Mouse (Mus musculus): ENCODE data around the gene Arhgef28. TPM values are rescaled to one million over a fixed set of nuclear protein-coding genes. Genes with fewer than 3 reads are reported as not detected.
"Not testable (repeated sequence)": the region's sequence is repeated elsewhere in the genome, so short reads cannot be mapped to it uniquely, and the experiment has no call there.

The Arhgef28 gene
- total RNA-seq, 2 experiments from 2014 or later: 52.0 to 54.8 TPM

DNA sequence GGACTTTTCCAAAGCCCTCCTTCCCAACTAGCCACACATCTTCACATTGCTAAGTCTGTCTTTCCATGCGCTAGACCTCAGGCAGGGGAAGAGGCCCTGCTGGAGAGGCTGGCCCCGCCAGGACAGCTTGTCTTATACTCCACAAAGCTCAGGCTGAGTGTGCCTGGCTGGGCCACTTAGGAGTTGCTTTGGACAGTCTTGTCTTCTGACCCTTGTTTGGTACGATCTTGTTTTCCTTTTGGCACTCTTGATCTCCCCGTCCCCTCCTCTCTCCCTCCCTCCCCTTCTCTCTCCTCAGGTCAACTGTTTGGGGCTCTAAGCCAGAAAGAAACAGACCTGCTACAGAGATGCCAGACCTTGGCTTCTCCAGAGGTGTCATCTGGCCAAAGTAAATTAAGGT is 110.3 kb downstream of the Arhgef28 start:
- DNase-seq (ENCODE audit: extremely low spot score in 1 of 2, low spot score in 2 of 2): no peak
- intact Hi-C loops (cut with DNase I): no loop called here

DNA sequence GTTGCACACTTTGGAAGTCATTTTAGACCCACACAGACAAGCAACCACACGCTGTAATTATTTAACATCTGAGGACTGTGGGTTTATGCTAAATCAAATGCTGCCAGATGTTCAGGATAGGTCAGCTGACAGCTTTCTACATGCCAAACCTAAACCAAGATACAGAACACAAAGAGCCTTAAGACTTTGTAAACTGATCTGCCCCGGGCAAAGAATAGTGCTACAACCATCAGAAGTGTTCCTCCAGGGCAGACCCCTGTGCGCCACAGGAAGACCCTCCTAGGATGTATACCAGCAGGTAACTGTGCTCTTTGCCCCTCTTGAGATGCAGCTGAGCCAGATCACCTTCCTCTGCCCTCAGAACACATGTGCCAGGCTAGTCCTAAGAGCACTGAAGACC is 111.9 kb downstream of the Arhgef28 start:
- DNase-seq (ENCODE audit: extremely low spot score in 1 of 2, low spot score in 2 of 2): no peak
- intact Hi-C loops (cut with DNase I): no loop called here

DNA sequence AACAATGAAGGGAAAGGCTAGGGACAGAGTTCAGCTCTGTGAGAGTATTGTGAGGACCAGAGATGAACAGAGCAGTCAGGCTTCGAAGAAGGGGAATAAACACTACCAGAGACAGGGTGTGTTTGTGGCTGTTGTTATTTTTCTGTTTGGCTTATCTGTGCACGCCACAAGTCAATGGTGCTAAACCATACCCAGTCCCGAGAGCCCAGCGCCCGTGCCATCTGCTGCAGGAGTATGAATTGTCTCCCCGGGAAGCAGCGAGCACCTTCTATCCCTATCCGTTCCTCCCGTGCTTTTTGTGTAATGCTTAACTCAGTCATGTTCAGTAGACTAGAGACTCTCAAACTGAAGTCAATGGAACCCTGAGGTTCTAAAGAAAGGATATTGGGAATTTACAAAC is 112.8 kb downstream of the Arhgef28 start:
- intact Hi-C loops (cut with DNase I): no loop called here
- DNase-seq (ENCODE audit: extremely low spot score in 1 of 2, low spot score in 2 of 2): no peak

DNA sequence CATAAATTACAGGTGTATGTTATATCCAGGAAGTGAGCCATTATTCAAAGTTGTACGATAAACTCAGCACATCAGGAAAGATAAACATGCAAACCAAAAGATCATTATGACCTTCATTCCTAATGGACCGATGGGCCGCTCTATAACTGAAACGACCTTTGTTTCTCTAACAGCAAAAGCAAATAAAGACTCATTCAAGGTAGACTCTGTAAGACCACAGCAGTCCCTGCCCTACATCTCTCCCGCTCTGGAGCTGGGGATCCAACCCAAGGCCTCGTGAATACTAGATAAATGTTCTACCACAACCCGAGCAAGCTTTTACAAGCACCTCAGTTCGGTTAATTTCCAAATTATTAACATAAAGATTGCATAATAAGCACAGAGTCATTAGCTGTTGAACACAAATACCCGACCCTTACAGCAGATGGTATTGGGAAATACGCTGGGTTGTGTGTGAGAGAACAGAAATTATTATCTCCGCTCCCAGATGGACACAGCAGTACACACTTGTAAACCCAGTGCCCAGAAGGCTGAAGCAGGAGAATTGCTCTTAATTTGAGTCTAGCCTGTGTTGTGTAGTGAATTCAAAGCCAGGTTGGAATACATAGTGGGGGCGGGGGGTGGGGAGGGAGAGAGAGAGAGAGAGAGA is 113.8 kb downstream of the Arhgef28 start:
- intact Hi-C loops (cut with DNase I): no loop called here
- no peak for DNase-seq (ENCODE audit: extremely low spot score in 1 of 2, low spot score in 2 of 2)

DNA sequence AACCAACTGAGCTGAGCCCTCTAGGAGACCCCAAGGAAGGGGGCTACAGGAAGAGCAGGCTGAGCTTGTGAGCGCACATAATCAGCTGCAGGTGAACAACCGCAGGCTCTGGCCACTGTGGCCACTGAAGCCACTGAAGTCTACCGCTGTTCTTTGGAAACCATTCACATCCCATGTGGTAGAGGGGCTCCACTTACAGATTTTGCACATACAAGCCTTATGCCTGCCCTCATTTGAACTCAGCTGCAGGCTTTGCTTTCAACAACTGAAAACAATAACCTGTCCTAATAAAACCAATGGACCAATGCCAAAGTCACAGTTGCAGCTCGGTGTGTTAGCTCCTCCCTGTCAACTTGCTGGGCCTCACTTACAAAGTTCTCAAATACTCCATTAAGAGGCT is 126.6 kb downstream of the Arhgef28 start:
- DNase-seq (ENCODE audit: extremely low spot score in 1 of 2, low spot score in 2 of 2): no peak
- intact Hi-C loops (cut with DNase I): no loop called here

DNA sequence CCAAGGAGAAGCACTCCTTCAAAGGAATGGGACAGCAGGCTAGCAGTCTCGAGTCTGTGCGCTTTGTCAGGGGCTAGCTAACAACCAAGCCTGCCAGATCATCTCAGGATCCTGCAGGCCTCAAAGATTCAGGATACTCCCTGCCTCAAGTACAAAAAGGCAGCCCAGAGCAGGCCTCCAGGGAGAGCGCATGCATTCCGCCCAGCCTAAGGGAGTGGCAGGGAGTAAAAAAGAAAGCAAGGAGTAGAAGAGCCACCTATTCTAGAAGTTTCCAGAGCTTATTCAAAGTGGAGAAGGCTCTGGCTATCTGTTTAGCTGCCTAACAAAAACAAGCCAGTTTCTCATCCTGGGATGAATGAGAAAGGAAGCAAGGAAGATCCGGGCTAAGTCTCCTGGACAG is 128.0 kb downstream of the Arhgef28 start:
- no peak for DNase-seq (ENCODE audit: extremely low spot score in 1 of 2, low spot score in 2 of 2)
- intact Hi-C loops (cut with DNase I): no loop called here

DNA sequence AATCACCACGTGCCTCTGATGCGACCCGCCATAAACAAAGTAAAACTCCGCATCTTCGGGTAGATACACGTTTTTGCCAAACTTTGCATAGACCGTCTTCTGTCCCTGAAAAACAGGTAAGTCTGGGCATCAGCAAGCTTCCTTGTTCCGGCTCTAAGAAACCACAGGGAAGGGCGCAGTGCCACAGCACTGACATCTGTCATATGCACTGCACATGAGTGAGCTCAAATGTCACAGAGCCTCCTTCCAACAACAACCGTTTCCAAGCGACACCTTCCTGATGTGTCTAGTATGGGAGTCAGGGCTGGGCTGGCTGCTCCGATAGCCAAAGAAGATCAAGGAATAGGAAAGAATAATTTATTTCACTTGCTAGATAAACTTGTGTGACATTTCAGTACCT is 129.0 kb downstream of the Arhgef28 start:
- no peak for DNase-seq (ENCODE audit: extremely low spot score in 1 of 2, low spot score in 2 of 2)
- intact Hi-C loops (cut with DNase I): no loop called here

DNA sequence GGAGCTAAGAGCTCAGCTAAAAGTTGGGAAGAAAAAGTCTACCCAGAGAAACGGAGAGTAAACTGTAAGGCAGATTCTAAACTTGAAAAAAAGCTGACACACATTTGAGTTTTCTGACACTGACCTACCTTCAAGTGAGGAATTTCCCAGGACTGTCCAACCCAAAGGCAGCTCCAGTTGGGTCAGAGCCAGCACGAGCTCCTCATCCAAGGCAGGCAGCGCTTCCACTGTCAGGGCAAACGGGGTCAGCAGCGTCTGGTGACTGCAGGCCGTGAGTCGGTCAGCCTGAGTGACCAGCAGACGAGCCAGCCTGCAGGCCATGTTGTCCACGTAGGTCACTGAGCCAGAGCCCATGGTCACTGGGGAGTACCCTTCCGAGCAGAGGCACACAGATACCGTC is 131.4 kb downstream of the Arhgef28 start:
- DNase-seq (ENCODE audit: extremely low spot score in 1 of 2, low spot score in 2 of 2): peak in 1 of 2 experiments; percentile 53
- intact Hi-C loops (cut with DNase I): no loop called here

DNA sequence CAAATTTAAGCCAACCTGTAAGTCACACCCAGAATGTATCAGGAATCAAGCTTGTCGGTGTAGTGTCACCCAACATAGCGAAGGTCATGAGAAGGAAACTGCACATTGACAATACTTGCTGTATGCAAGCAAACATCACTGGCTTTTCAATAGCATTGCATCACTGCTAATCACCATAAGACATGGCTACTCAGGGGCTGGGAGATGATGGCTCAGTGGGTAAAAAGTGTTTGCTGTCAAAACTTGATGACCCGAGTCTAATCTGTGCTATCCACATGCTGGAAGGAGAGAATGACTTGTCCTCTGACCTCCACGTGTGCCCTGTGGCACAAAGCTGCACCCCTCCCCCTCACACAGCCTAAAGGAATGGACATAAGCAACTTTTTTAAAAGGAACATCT is 133.0 kb downstream of the Arhgef28 start:
- intact Hi-C loops (cut with DNase I): no loop called here
- no peak for DNase-seq (ENCODE audit: extremely low spot score in 1 of 2, low spot score in 2 of 2)

DNA sequence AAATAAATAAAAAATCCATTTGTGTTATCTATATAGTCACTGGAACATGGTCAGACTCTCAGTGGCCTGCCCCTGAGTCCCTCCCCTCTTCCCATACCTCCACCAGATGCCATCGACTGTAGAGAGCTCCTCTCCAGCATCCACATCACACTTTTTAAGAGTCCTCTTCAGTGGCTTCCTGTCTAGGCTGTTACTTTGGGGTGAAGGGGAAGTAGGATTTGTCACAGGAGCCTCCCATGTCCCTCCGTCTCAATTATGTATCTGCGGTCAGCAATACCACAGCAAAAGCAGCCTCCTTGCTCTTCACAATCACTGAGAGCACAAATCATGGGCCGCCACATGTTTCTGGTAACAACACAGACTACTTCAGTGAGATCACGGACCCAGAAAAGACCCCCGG is 135.8 kb downstream of the Arhgef28 start:
- intact Hi-C loops (cut with DNase I): no loop called here
- DNase-seq (ENCODE audit: extremely low spot score in 1 of 2, low spot score in 2 of 2): no peak

DNA sequence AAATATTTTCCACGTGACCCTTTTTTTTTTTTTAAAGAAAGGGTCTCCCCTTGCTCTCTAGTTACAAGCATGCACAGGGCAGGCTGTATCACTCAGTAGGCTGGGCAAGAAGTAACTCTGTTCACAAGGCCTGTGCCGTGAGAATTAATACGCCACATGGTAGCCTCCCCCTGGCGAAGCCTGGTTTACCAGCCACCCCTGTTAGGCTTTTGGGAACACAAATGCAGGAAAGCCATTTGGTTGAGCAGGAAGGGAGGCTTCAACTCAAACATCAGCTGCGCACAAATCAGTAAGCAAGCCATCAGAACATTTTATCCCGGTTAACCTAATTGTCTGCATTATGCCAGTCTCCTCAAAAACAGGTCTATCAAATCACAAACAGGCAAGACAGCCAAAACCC is 136.6 kb downstream of the Arhgef28 start:
- intact Hi-C loops (cut with DNase I): no loop called here
- no peak for DNase-seq (ENCODE audit: extremely low spot score in 1 of 2, low spot score in 2 of 2)

DNA sequence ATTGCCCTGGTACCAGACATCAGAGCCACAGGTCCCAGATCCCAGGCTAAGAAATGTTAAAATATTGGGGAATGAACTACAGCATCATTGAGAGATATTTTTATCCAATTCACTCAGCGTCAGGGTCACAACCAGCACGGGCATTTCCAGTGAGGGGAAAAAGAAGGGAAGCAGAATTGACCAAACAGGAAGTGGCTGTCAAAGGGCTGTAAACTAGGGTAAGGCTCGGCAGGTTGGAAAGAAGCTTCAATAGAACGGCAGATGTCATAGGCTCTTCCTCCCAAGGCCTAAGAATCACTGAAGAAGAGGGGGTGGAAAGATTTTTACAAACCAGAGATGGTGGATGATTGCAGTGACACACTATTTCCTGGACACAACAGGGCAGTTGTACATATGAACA is 143.4 kb downstream of the Arhgef28 start:
- intact Hi-C loops (cut with DNase I): no loop called here
- no peak for DNase-seq (ENCODE audit: extremely low spot score in 1 of 2, low spot score in 2 of 2)

DNA sequence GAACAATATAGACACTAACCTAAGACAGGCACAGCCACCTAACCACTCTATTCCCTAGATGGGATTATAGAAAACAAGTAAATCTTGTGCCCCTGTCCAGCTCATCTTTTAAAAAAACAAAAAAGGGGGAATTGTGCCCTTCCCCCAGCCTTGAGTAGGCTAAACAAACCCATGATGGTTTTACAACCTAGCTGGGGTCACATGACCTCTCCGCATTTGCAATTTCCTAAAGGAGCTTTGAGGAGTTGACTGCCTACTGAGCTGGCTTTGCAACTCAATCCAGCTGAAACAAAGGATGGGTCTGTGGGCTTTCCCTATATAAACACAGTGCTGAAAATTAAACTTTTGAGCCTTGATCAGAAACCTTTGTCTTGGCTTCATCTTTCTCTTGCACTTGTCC is 146.1 kb downstream of the Arhgef28 start:
- intact Hi-C loops (cut with DNase I); DNase-seq (ENCODE audit: extremely low spot score in 1 of 2, low spot score in 2 of 2): not testable (repeated sequence)

DNA sequence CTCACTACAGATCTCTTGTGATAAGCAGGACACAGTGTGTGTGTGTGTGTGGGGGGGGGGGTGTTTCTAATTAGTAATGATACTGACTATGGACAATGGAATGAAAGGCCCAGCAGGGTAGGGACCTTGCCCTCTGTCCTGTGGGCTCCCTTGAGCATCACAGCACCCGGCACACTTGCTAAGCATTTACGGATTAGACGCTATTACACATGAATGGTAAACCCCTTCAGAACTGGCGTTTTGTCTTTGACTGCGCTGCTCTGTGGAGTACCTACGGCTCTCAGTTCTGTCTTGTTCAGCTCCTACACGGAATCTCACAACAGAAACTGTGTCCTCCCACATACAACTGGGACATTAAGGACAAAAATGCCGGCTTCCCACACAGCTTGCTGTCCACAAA is 151.0 kb downstream of the Arhgef28 start:
- intact Hi-C loops (cut with DNase I): no loop called here
- DNase-seq (ENCODE audit: extremely low spot score in 1 of 2, low spot score in 2 of 2): no peak

DNA sequence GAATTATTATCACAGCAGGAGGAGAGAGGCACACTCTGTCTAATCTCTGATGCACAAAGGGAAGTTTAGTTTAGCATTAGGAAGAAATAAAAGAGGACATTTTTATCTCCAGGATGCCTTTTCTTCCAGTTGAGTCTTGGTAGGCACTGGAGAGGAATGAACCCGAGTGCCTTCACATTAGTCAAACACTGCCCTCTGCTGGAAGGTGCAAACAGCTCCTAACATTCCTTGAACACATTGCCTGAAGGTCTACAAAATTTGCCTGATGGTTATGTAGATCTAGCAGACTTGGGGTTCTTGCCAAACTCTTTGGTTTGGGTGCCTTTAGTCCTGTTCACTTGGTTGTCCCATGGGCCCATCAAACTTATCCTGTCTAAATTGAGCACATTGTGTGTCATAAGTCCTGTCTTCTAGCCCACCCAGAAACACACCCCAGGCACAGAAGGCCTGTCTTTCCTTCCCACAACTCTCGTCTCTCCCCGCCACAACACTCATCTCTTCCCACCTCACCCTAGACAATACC is 165.6 kb downstream of the Arhgef28 start:
- no peak for DNase-seq (ENCODE audit: extremely low spot score in 1 of 2, low spot score in 2 of 2)
- intact Hi-C loops (cut with DNase I): no loop called here

DNA sequence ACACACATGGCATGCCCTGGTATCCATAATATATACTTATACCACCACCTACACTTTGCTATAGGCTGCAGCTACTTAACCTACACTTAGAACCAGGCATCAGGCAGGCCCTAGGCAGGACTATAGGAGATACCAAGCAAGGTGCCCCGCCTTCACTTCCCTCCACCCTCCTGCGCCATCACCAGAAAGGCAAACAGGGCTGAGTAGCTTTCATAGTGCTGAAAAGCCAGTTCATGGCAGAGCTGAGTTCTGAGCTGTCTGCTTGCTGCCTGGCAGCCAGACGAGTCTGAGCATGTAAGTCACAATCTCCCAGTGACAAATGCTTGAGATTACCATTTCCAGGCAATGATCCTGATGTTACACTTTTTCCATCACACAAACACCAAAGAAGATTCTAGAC is 167.5 kb downstream of the Arhgef28 start:
- intact Hi-C loops (cut with DNase I): no loop called here
- no peak for DNase-seq (ENCODE audit: extremely low spot score in 1 of 2, low spot score in 2 of 2)

DNA sequence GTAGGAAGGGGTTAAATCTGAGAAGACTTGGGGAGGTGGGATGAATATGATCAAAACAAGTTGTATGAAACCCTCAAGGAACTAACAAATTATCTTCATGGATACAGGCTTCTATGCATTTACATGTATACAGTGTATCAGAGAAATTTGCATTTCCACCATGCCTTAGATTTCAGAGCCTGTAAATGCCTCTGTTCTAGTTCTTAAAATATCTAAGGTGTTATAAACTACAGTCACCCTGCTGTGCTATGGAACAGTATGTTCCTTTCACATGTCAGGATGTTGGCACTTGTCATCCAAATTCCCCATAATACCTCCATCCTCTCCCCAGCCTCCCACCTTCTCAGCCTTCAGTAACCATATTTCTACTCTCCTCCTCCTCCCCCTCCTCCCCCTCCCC is 168.5 kb downstream of the Arhgef28 start:
- no peak for DNase-seq (ENCODE audit: extremely low spot score in 1 of 2, low spot score in 2 of 2)
- intact Hi-C loops (cut with DNase I): no loop called here

DNA sequence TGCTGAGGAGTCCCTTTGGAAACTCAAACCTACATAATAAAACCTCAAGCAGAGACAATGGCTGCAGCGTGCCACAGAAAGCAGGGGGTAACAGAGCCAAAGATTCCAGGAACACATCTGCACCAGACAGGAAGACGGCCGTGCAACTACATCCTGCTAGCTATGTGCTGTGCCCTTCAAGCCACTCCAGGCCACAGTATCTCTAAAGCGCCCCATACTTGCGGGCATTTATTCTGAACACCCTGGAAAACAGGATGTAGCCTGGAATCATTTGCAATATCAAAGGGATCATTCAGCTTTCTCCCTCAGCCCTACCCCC is 174.6 kb downstream of the Arhgef28 start:
- intact Hi-C loops (cut with DNase I): loop anchor here (2.0 to 5.0 kb wide), 2 partner anchors 191 to 209 kb away; no protein-coding TSS in a partner anchor
- no peak for DNase-seq (ENCODE audit: extremely low spot score in 1 of 2, low spot score in 2 of 2)

DNA sequence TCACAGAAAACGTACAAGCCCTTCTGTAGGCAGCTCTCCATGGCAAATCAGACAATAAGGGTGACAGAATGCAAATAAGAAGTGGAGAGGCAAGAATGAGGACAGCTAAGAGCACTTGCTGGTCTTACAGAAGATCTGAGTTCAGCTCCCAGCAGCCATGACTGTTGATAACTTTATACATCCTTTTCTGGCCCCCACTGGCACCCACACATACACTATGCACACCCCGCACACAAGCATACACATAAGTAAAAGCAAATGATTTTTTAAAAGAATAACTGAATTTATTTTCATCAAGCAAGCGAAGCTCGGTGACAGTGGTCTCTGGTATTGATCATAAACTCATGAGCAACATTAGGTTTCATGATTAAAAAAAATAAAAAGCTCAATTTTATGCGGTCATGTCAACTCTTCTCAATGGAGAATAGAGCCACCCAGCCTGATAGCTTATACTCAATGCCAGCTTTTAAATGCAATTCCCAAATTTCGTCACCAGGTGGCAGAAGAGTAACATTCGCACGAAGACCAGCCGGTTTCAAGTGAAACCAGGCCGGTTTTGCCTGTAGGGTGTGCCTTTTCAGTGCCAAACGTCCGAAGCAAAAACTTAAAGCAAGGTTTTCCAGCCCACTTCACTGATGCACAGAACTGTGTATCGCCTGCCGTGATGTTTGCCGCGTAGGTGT is 175.1 kb downstream of the Arhgef28 start:
- intact Hi-C loops (cut with DNase I): loop anchor here (2.0 to 5.0 kb wide), 2 partner anchors 191 to 210 kb away; no protein-coding TSS in a partner anchor
- peak; percentile 82 to 89 for DNase-seq (ENCODE audit: extremely low spot score in 1 of 2, low spot score in 2 of 2)

DNA sequence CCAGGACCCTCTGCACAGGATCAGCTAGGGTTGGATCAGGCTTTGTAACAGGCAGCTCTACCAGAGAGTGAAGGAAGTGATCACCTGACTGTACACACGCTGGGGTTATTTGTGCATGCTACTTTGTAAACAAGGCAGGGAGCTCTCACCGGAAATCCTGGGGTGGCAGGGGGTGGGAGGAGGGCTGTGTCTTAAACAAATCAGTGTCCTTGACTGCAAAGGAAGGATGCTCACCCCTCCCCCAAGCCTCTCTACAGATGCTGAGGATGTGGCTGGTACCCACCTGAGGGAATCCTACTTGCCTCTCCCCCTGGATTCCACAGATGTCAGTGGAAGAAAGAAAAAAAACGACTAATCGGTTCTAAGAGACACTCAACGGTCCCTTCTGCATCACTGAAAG is 176.2 kb downstream of the Arhgef28 start:
- peak in 1 of 2 experiments; percentile 63 for DNase-seq (ENCODE audit: extremely low spot score in 1 of 2, low spot score in 2 of 2)
- intact Hi-C loops (cut with DNase I): loop anchor here (2.0 to 5.0 kb wide), 2 partner anchors 192 to 211 kb away; no protein-coding TSS in a partner anchor
